Mouse (Mus musculus) embryonic fibroblast, embryonic 13.5 days (primary cell): ENCODE measurements around the gene Tekt4.

Source experiments
- CTCF ChIP-seq: IDR thresholded peaks from 2 replicates; pipeline ENCODE4 v1.5.1; 2011; ENCODE audit warnings: mild to moderate bottlenecking, control low read depth, low read length, moderate library complexity, borderline replicate concordance; ENCODE audit not compliant: insufficient read depth
- POLR2A ChIP-seq: IDR thresholded peaks from 2 replicates; pipeline ENCODE4 v1.6.1; 2011; ENCODE audit warnings: low read depth, mild to moderate bottlenecking, control low read depth, low read length, moderate library complexity

- TF ChIP-seq CTCF = no peak
- 0 out of 2 replicates have a peak, but pooled peaks have one; percentile 30 for TF ChIP-seq POLR2A
Measured at GRCm38 (mm10) chr17:25405224-25405895, 49.1 kb upstream of the Tekt4 start.
